Mouse (Mus musculus) midbrain, embryonic 14.5 days (tissue): ENCODE data around the gene Plek2. TPM values are rescaled to one million over a fixed set of nuclear protein-coding genes. Genes with fewer than 3 reads are reported as not detected.

Experiments used
- ATAC-seq: fragments of 200-750 bp; cut with Nextera tagmentation; 2 replicates; pipeline ENCODE4 v1.8.0; 2017; ENCODE audit warnings: moderate number of reproducible peaks, moderate library complexity; ENCODE audit not compliant: low FRiP score, low TSS enrichment
- DNase-seq: peaks from one replicate; pipeline ENCODE4 v3.0.0-alpha.2; 2015
- H3K27ac ChIP-seq: fragments of 300-500 bp; sonication (generic); replicated peaks from 2 replicates; pipeline ENCODE4 v1.5.1; 2014; ENCODE audit warnings: mild to moderate bottlenecking, low read depth, low read length, moderate library complexity
- H3K27me3 ChIP-seq: fragments of 300-500 bp; sonication (generic); 2 replicates; pipeline ENCODE4 v1.6.1; 2014; ENCODE audit warnings: low read length, control low read depth, mixed read lengths; ENCODE audit not compliant: control insufficient read depth, insufficient read depth
- H3K36me3 ChIP-seq: fragments of 300-500 bp; sonication (generic); 2 replicates; pipeline ENCODE4 v1.6.1; 2014; ENCODE audit warnings: low read length, control low read depth; ENCODE audit not compliant: control insufficient read depth, insufficient read depth
- H3K4me1 ChIP-seq: fragments of 300-500 bp; sonication (generic); 2 replicates; pipeline ENCODE4 v1.6.1; 2014; ENCODE audit warnings: mild to moderate bottlenecking, antibody characterized with exemption, low read length, control low read depth; ENCODE audit not compliant: control insufficient read depth, insufficient read depth
- H3K4me2 ChIP-seq: fragments of 300-500 bp; sonication (generic); 2 replicates; pipeline ENCODE4 v1.6.1; 2014; ENCODE audit warnings: mild to moderate bottlenecking, low read length, moderate library complexity
- H3K4me3 ChIP-seq: fragments of 300-500 bp; sonication (generic); replicated peaks from 2 replicates; pipeline ENCODE4 v1.5.1; 2014; ENCODE audit warnings: low read depth, low read length
- H3K9ac ChIP-seq: fragments of 300-500 bp; sonication (generic); replicated peaks from 2 replicates; pipeline ENCODE4 v1.6.1; 2014; ENCODE audit warnings: mild to moderate bottlenecking, low read length, moderate library complexity
- H3K9me3 ChIP-seq: fragments of 300-500 bp; sonication (generic); 2 replicates; pipeline ENCODE4 v1.6.1; 2016; ENCODE audit warnings: low read length, control low read depth, mixed read lengths; ENCODE audit not compliant: control insufficient read depth
- WGBS: fragments of 180-500 bp; shearing (Covaris S2); extraction: QIAGEN DNeasy Blood & Tissue Kit; methylation state at CpG from one replicate; pipeline ENCODE4 v1.1.7; 2014; 5-methylcytosine and 5-hydroxymethylcytosine counted together
- polyA plus RNA-seq: library from polyadenylated mRNA; unstranded; fragments of >200 nt; fragmentation: Nextera tagmentation; extraction: Ambion mirVana; gene quantifications from 2 replicates; pipeline ENCODE4 v1.2.1, GENCODE M21; 2014

The Plek2 gene
- polyA plus RNA-seq, 1 experiment from 2014 or later, result 0.92 TPM

DNA sequence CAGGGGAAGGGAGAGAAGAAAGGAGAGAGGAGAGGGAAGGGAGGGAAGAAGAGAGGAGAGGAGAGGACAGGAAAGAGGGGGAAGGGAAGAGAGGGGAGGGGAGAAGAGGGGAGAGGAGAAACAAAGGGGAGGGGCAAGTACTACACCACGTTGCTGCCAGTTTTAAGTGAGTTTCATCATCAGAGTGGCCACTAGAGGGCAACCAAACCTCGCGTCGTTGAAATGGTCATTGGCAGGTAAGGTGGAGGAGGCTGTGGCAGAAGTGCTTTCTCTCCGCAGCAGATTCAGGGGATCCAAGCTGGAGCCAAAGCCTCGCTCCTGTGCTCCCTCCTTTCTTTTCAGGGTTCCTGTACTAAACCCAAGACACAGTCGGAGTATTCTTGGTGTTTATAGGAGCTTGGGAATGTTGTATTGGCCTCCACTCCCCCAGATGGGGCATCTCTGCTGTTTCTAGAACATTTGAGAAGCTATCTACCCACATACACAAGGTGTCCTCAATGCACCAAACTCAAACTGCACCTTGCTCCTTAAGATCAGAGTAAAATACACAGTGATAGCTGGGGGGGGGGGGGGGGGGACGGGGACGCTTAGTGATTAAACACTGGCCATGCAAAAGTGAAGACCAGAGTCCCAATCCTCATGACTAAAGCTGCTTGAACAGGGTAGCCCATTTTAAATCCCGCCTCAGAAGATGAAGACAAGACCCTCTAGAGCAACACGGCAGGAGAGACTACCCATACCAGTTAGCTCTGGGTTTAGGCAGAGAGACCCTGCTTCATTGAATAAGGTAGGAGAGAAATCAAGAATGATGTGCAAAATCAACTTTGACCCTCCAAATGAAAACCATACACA, 11.7 kb upstream of the Plek2 start:
- Histone ChIP-seq H3K4me3 (no peak overlapping the region), H3K9ac (no peak overlapping the region), H3K9me3 (no peaks in the 10 kb centered on the region), H3K4me2 (peak overlapping the region; percentile 39), H3K27me3 (peaks cover 9% of the 10 kb centered on the region; the same call in 1 of the 2 replicates), H3K4me1 (no peaks in the 10 kb centered on the region), H3K27ac (no peak overlapping the region), H3K36me3 (no peaks in the 10 kb centered on the region)
- DNase-seq (peak; percentile 94), ATAC-seq (peak; percentile 76)
- WGBS, result 16% methylated on average over 10 of the region's 11 CpGs

GRCm38 (mm10) chr12:78916278-78916677, 9.5 kb upstream of the Plek2 start:
- Histone ChIP-seq H3K4me1 (peaks cover 5% of the 10 kb centered on the region), H3K4me2 (no peak overlapping the region), H3K9me3 (no peaks in the 10 kb centered on the region), H3K36me3 (no peaks in the 10 kb centered on the region), H3K4me3 (no peak overlapping the region), H3K27me3 (peaks cover 27% of the 10 kb centered on the region), H3K9ac (no peak overlapping the region), H3K27ac (no peak overlapping the region)
- DNase-seq (no peak), ATAC-seq (no peak)
- 76% methylated on average over 3 of the region's 3 CpGs for WGBS

GRCm38 (mm10) chr12:78915561-78915960, 8.8 kb upstream of the Plek2 start:
- H3K36me3 ChIP-seq, result no peaks in the 10 kb centered on the region
- no peaks in the 10 kb centered on the region for H3K9me3 ChIP-seq
- DNase-seq (no peak), ATAC-seq (no peak)
- H3K9ac ChIP-seq, result no peak overlapping the region
- no peak overlapping the region for H3K4me3 ChIP-seq
- 82% methylated on average over 3 of the region's 3 CpGs for WGBS
- no peak overlapping the region for H3K4me2 ChIP-seq
- peaks cover 5% of the 10 kb centered on the region for H3K4me1 ChIP-seq
- no peak overlapping the region for H3K27ac ChIP-seq
- peaks cover 33% of the 10 kb centered on the region for H3K27me3 ChIP-seq

DNA sequence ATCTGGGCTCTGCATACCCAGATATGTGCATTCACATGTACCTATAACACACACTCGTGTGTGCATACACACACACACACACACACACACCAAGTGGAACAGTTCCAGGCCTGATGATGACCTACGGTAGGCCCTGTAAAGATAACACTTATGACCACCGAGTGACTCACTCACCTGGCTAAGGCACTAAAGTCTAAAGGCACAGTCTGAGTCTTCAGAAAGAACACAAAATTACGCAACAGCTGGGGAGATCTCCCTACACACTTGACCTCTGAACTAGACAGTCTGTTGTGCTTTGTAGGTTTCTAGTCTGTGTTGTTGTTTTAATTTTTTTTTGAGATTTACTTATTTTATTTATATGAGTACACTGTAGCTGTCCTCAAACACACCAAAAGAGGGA, 7.7 kb upstream of the Plek2 start:
- H3K4me3 ChIP-seq, result no peak overlapping the region
- H3K9me3 ChIP-seq, result no peaks in the 10 kb centered on the region
- DNase-seq, result no peak
- no peak overlapping the region for H3K9ac ChIP-seq
- ATAC-seq, result no peak
- H3K36me3 ChIP-seq, result no peaks in the 10 kb centered on the region
- H3K4me1 ChIP-seq, result peaks cover 5% of the 10 kb centered on the region
- peaks cover 43% of the 10 kb centered on the region for H3K27me3 ChIP-seq
- H3K27ac ChIP-seq, result no peak overlapping the region
- no peak overlapping the region for H3K4me2 ChIP-seq
- 90% methylated on average over 4 of the region's 4 CpGs for WGBS

GRCm38 (mm10) chr12:78911707-78912417, 5.1 kb upstream of the Plek2 start:
- no peaks in the 10 kb centered on the region for H3K9me3 ChIP-seq
- ATAC-seq (no peak), DNase-seq (peak; percentile 37)
- H3K36me3 ChIP-seq, result no peaks in the 10 kb centered on the region
- 2% methylated on average over 37 of the region's 37 CpGs for WGBS
- H3K27ac ChIP-seq, result no peak overlapping the region
- H3K4me2 ChIP-seq, result peak overlapping the region; percentile 56
- H3K9ac ChIP-seq, result no peak overlapping the region
- peak overlapping the region; percentile 29 for H3K4me3 ChIP-seq
- peaks cover 10% of the 10 kb centered on the region for H3K4me1 ChIP-seq
- H3K27me3 ChIP-seq, result peaks cover 63% of the 10 kb centered on the region

- H3K27ac ChIP-seq, result no peak overlapping the region
- H3K4me3 ChIP-seq, result peak overlapping the region; percentile 29; the same call in 1 of the 2 replicates
- peaks cover 67% of the 10 kb centered on the region for H3K27me3 ChIP-seq
- H3K4me2 ChIP-seq, result peak overlapping the region; percentile 56
- ATAC-seq, result no peak
- no peaks in the 10 kb centered on the region for H3K9me3 ChIP-seq
- H3K9ac ChIP-seq, result no peak overlapping the region
- WGBS, result 11% methylated on average over 16 of the region's 16 CpGs
- H3K36me3 ChIP-seq, result no peaks in the 10 kb centered on the region
- DNase-seq, result peak; percentile 15
- peaks cover 14% of the 10 kb centered on the region for H3K4me1 ChIP-seq
These were observed 4.1 kb upstream of the Plek2 start for GRCm38 (mm10) chr12:78910684-78911461.

- peaks cover 56% of the 10 kb centered on the region for H3K27me3 ChIP-seq
- WGBS, result 84% methylated on average over 6 of the region's 6 CpGs
- no peak for ATAC-seq
These were observed 1.4 kb upstream of the Plek2 start for GRCm38 (mm10) chr12:78908081-78908605.

GRCm38 (mm10) chr12:78904499-78904898, 2.3 kb downstream of the Plek2 start:
- ATAC-seq, result no peak
- Histone ChIP-seq H3K9me3 (no peaks in the 10 kb centered on the region), H3K4me1 (peaks cover 9% of the 10 kb centered on the region; the same call in 1 of the 2 replicates), H3K4me3 (no peak overlapping the region), H3K36me3 (no peaks in the 10 kb centered on the region), H3K4me2 (no peak overlapping the region), H3K9ac (no peak overlapping the region), H3K27me3 (peaks cover 24% of the 10 kb centered on the region; the same call in 1 of the 2 replicates), H3K27ac (no peak overlapping the region)
- no peak for DNase-seq
- WGBS, result 86% methylated on average over 7 of the region's 7 CpGs

More at GRCm38 (mm10) chr12:78908081-78908605, 1.4 kb upstream of the Plek2 start:
- no peak for DNase-seq
- Histone ChIP-seq H3K36me3 (no peaks in the 10 kb centered on the region), H3K4me2 (no peak overlapping the region), H3K9ac (no peak overlapping the region), H3K4me1 (peaks cover 14% of the 10 kb centered on the region), H3K9me3 (no peaks in the 10 kb centered on the region), H3K27ac (no peak overlapping the region), H3K4me3 (no peak overlapping the region)
